In genomic region chr8:61578754-61579153, GRCm38 (mm10) we compare ENCODE assay signal across 22 mouse cellular contexts.
"Had no signal": no experiment of that assay in that cellular context is flagged by ENCODE, and none has a peak within 500 bp of the region (broad histone marks: within the 10 kb centered on the region; RNA-seq: fewer than 3 reads in every experiment).

No protein-coding gene starts in this region.

- H3K4me2 ChIP-seq: limb, embryonic 12.5 days; limb, embryonic 15.5 days; liver, embryonic 12.5 days; liver, embryonic 15.5 days; midbrain, embryonic 13.5 days; neural tube, embryonic 13.5 days had no signal

- H3K36me3 ChIP-seq: liver, embryonic 12.5 days; liver, embryonic 15.5 days; midbrain, embryonic 13.5 days; neural tube, embryonic 13.5 days had no signal

- H3K27me3 ChIP-seq: limb, embryonic 12.5 days; limb, embryonic 15.5 days; liver, embryonic 12.5 days; liver, embryonic 15.5 days; midbrain, embryonic 13.5 days; neural tube, embryonic 13.5 days had no signal

- H3K9me3 ChIP-seq: limb, embryonic 12.5 days; limb, embryonic 15.5 days; liver, embryonic 12.5 days; liver, embryonic 15.5 days; megakaryocyte, embryonic 14.5 days; midbrain, embryonic 10.5 days; midbrain, embryonic 13.5 days; neural tube, embryonic 13.5 days had no signal

- ATAC-seq: liver, embryonic 12.5 days; midbrain, embryonic 13.5 days; midbrain, embryonic 16.5 days had no signal

- H3K27ac ChIP-seq: kidney, postnatal 0 days; layer of hippocampus, adult 2 months; limb, embryonic 12.5 days; limb, embryonic 15.5 days; liver, embryonic 12.5 days; liver, embryonic 15.5 days; midbrain, embryonic 10.5 days; midbrain, embryonic 13.5 days; neural tube, embryonic 13.5 days had no signal

- H3K4me1 ChIP-seq: midbrain, embryonic 10.5 days; midbrain, embryonic 13.5 days had no signal

- H3K9ac ChIP-seq: limb, embryonic 12.5 days; limb, embryonic 15.5 days; liver, embryonic 12.5 days; liver, embryonic 15.5 days; midbrain, embryonic 13.5 days; neural tube, embryonic 13.5 days had no signal

- H3K4me3 ChIP-seq: layer of hippocampus, adult 2 months; limb, embryonic 12.5 days; limb, embryonic 15.5 days; liver, embryonic 12.5 days; liver, embryonic 15.5 days; megakaryocyte, embryonic 14.5 days; midbrain, embryonic 10.5 days; midbrain, embryonic 13.5 days; myocyte; neural tube, embryonic 13.5 days had no signal

- DNase-seq: kidney, postnatal 25 days; layer of hippocampus, adult 9-11 months; lung, adult 2 months; lung, postnatal 14 days; lung, postnatal 4 days; retina, postnatal 1 day; right cerebral cortex, postnatal 25 days; thymus, adult 18-20 months; thymus, postnatal 14 days; thymus, postnatal 4 days had no signal
